Mouse (Mus musculus) small intestine, adult 2 months (tissue): ENCODE measurements around the gene Fam193a.

Source experiments
- CTCF ChIP-seq: fragments of 200-500 bp; IDR thresholded peaks from 2 replicates; pipeline ENCODE4 v1.5.1; 2012; ENCODE audit warnings: low read depth, mild to moderate bottlenecking, control low read depth, inconsistent platforms, low read length, moderate library complexity, mixed read lengths; ENCODE audit not compliant: insufficient replicate concordance, insufficient read length; ENCODE audit errors: extremely low read depth
- POLR2A ChIP-seq: fragments of 200-500 bp; IDR thresholded peaks from 2 replicates; pipeline ENCODE4 v1.6.1; 2012; ENCODE audit warnings: low read depth, mild to moderate bottlenecking, control low read depth, inconsistent platforms, low read length, moderate library complexity

- TF ChIP-seq CTCF (no peak), POLR2A (no peak)
These were observed 157.6 kb downstream of the Fam193a start for GRCm38 (mm10) chr5:34527352-34527751.
